Mouse (Mus musculus) urinary bladder, postnatal 4 days (tissue): Measurements from ENCODE around the gene Notch1.

Experiments
- DNase-seq, 2 experiments: peaks; one replicate each; pipeline ENCODE4 v3.0.0; 2021 to 2022; ENCODE audit warnings: low spot score in 2 of 2

Notch1 gene

GRCm38 (mm10) chr2:26529881-26530280, 13.4 kb upstream of the Notch1 start:
- DNase-seq, result no peak

DNA sequence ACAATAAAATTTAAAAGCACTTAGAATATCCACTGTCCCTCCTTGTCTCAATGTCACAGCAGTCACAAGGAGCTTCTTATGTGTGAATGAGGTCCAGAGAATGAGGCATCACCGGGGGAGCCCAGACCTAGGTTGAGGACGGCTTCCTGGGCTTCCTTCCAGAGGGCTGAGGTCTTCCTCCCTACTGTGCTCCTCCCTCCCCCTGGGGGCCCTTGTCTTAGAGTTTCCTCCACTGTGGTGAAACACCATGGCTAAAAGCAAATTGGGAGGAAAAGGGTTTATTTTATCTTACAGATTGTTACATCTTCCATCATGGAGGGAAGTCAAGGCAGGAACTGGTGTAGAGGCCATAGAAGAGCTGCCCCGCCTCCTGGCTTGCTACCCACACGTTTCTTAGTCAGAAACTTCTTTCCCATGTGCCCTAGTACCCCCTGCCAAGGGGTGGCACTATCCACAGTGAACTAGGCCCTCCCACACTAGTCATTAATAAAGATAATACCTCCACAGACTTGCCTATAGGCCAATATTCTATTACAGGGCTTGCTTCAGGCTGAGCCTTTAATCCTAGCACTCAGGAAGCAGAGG, 12.8 kb upstream of the Notch1 start:
- DNase-seq, result no peak

DNA sequence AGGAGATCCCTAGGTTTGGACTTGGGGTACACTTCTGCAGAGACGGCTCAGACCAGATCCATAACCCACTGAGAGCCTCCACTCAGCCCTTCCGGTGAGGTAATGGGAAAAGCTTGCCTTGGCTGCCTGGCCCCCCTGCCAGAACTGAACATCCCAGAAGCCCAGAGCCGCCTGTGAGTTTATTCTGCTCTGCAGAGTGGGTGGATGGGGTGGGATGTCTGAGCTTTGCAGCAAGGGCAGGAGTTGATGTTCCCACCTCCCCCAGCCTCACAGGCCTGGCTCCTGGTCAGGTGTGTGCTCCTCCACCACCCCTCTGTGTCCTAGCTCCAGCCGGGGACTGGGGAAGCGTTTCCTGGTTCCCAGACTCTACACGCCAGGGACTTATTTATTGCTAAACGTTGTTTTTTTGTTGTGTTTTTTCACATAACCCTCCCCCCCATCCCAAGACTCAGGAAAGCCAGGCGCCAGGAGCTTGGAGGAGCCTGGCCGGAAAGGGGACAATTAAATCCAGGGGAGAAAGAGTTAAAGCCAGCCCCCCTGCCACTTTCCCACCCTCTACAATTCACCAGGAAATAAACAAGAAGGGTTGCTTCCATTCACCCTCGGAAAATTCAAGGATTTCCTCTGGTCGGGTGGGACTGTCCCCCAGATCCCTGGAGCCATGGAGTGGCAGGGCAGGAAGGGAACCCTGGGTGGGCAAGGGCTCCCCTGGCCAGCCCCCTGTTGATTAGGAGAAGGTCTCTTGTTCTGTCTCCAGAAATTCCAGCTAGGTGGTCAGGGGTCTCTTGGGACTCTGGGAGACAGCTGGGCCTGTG, 10.2 kb upstream of the Notch1 start:
- DNase-seq, result no peak

DNA sequence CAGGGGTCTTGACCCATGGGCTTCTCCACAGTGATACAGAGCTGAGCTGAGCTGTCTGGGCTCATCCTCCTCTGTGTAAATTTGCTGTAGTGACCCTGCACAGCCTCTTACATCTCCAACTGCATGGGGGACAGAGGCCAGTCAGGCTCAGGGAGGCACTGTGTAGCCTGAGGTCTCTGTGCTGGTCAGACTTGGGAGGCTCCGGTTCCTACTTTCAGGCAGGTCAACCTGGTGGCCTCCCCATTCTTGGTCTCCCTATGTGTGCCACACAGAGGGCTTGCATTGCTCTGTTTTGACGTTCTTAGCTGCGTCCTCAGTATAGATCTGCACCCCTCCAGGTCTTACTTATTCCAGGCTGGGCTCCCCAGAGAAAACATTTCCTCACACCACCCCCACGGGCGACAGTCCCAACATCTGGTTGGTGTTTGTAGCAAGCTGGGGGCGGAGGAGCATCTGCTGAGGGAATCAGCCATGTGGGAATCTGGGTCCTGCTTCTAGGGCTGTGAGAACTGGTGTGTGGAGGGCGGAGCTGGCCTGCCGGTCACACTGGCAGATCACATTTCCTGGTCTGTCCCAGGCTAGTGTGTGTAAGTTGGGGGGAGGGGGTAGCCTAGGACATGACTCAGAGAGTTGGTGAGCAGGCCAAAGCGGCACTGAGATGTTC, 9.0 kb upstream of the Notch1 start:
- peak in 1 of 2 experiments; percentile 63 for DNase-seq

DNA sequence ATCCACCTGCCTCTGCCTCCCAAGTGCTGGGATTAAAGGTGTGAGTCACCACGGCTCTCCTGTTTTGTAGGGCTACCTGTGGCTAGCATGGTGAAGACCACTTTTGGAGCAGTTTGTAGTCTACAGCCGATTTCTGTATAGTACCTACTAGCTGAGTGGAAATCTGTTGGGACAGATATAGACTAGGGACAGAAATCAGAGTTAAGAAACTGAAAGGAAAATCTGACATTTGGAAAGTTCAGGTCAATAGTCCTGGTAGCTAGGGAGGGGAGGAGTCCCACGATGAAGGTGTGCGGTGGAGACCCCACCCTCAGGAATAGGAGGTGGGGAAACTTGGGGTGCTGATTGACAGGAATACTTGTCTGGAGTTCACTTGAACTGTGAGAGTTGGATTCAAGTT, 5.9 kb upstream of the Notch1 start:
- DNase-seq, result no peak

DNA sequence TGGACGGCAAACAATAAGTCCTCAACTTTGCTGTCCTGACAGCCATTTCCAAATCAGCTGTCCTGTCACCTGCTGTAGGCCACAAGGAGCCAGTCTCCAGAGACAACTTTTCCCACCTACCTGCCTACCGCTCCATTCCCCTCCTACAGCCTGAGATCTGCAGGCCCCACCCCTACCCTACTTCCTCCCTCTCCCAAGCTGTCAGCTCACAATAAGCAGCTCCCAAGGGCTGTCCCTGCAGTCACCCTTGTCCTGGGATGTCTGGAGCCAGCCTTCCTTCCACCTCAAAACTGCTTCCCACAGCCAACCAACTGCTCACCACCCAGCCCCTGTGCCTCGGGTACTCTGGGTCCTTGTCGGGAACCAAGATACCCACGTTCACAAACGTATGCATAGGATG, 3.3 kb upstream of the Notch1 start:
- no peak for DNase-seq

- DNase-seq, result no peak
Measured at GRCm38 (mm10) chr2:26516987-26517386, 524 bp upstream of the Notch1 start.

DNA sequence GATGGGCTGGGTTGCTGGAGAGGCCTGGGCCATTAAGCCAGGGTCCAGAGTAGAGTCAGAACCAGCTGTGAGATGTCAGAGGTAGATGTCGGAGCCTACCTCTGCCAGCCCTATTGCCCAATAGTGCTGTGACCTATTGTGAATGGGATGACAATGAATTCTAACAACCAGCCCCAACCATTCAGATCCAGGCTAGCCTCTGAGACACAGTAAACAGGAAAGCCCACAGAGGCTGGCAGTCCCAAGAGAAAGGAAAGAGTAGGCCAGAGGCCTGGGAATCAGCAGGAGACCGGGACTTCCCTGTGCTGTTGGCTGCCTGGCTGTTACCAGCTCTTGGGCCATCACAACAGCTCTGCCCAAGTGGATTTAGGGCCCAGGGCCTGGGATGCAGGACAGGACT, 1.1 kb downstream of the Notch1 start:
- no peak for DNase-seq

GRCm38 (mm10) chr2:26513105-26513745, 3.2 kb downstream of the Notch1 start:
- no peak for DNase-seq

DNA sequence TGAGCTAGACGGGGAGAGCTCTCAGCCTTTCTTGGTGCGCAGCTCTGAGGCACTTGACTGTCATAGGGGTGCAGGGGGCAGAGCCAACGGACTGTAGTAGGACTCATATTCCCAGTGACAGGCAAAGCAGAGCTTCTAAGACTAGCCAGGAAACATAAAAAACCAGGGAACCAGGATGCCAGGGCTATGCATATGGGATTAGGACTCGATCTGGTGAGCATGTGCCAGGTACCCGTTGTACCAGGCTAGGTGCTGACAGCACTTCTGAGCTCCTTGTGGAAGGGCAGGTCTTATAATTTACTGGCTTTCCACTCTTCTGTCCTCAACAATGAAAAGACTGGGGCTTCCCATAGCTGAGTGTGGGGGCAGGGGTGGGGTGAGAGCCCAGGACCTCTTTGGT, 7.8 kb downstream of the Notch1 start:
- DNase-seq, result no peak

GRCm38 (mm10) chr2:26507961-26508391, 8.5 kb downstream of the Notch1 start:
- no peak for DNase-seq

GRCm38 (mm10) chr2:26507481-26507886, 9.0 kb downstream of the Notch1 start:
- DNase-seq, result peak; percentile 74 to 76

- DNase-seq, result no peak
Measured at GRCm38 (mm10) chr2:26506746-26507280, 9.7 kb downstream of the Notch1 start.

GRCm38 (mm10) chr2:26504772-26505480, 11.5 kb downstream of the Notch1 start:
- no peak for DNase-seq

DNA sequence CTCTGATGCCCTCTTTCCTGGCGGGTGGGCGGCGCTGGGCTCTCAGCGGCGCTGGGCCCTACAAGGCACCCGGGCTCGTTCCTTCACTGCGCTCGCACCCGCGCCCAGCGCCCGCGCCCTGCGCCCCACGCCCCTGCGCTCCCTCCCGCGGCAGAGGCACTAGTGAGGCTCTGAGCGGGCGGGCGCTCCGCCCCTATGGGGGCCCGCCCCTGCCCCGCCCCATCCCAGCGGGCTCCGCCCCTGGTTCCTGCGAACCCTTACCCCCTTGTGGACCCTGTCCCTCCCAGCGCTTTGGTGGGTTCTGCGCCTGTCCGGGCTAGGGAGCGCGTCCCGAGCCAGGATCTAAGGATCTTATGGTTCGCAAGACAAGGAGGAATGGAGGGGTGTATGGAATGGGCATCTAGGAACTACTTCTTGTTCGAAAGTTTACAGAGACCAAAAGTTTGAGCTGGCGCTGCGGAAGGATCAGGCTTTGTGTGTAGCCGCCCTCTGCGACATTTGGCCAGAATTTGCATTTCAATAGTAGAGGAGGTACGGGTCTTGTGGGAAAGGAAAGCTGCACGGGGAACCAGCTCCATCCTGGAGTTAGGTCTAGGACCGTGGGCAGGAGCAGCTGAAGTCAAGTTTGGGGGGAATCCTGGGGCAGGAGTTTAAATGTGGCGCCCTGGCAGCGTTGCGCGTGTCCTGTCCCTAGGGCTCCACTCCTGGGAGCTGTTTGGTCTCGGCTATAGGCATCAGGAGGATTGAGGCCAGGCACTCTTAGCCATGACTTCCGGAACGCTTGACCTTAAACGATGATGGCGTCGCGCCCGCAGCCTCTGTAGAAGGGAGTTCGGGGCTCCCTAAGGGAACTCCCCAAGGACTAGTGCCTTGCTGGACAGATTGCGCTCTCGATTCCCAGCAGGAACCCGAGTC, 12.5 kb downstream of the Notch1 start:
- DNase-seq, result peak; percentile 72 to 79

DNA sequence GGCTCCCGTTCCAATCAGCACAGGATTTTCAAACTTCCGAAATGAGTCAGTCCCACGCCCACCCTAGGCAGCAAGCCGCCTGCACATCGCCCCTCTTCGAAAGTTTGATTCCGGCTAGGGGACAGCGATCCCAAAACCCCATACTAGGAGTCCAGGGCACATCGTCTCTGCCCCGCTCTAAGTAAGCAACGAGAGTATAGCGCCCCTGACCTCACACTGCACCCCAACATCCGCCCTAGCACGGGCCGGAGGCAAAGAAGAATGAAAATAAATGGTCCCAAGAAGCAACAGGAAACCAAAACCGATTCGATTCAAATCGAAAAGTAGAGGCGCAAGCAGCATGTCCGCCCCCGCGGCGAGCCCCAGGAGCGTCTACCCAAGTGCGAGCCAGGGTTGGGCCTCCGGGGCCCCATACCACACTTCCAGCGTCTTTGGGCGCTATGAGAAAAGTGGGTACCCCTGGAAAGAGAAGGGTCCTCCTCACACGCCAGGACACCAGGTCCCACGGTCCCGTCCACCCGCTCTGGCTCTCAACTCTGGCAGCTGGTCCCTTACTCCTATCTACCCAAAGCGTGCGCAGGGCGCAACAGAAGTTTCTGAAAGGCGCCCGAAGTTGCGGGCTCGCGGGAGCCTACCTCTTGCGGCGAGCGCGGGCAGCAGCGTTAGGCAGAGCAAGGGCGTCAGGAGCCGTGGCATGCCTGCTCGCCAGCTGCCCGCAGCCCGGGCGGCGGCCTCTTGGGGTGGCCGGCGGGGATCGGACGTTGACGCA, 13.4 kb downstream of the Notch1 start:
- no peak for DNase-seq

GRCm38 (mm10) chr2:26502299-26502862, 14.1 kb downstream of the Notch1 start:
- DNase-seq, result no peak

DNA sequence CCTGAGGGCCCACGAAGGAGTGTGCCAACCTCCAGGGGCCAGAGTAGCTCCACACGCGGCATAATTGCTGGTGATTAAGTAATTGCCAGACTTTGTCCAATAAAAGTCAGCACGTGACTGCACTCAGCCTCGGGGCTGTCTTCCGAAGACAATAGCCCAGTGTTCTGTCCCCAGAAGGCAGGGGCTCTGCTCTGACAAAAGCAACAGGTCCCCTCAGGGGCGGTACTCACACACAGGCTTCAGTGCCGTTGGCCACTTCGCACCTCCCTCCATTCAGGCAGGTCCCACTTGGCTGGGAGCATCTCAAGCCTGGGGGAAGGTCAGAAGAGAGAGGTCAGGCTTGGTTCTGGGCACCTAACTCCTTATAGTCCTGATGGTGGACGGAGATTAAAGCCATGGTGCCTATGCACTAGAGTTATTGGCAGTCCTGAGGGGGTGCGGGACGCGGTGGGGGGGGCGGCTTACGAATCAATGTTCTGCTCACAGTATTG, 14.8 kb downstream of the Notch1 start:
- no peak for DNase-seq
